Mouse (Mus musculus) bone marrow macrophage, adult 2 months (primary cell): ENCODE measurements around the gene Gm20518.

Experiments used
- CTCF ChIP-seq: IDR thresholded peaks from 2 replicates; pipeline ENCODE4 v1.5.1; 2012; ENCODE audit warnings: low read depth, mild to moderate bottlenecking, low read length, moderate library complexity
- POLR2A ChIP-seq: IDR thresholded peaks from 2 replicates; pipeline ENCODE4 v1.6.1; 2012; ENCODE audit warnings: mild to moderate bottlenecking, low read depth, low read length, borderline replicate concordance

DNA sequence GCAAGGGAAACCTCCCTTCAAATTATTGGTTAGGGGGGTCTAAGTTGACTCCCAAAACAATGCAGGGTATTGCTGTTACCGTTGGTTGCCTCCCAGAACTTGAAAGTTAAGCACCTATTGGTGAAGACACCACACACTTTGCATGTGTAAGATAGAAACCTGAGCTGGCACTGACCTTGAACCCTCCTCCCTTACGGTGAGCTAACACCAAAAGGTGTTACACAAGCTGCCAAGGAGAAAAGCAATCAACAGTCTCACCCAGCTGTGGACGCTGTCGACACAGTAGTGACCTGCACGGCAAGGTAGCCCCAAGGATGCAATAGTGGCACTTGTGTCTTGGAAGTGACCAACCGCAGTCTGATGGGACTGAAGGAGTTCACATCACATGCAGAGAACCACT, 7.4 kb downstream of the Gm20518 start:
- TF ChIP-seq CTCF (no peak), POLR2A (no peak)
